Mouse (Mus musculus): Measurements from ENCODE around the gene Mus81. TPM values are rescaled to one million over a fixed set of nuclear protein-coding genes. Genes with fewer than 3 reads are reported as not detected.
"Not testable (repeated sequence)": the region's sequence is repeated elsewhere in the genome, so short reads cannot be mapped to it uniquely, and the experiment has no call there.

The Mus81 gene
- total and polyA plus RNA-seq, 3 experiments, result 18.6 to 38.6 (median 21.6) TPM

- peak; percentile 96 to 98 for DNase-seq
- TF ChIP-seq POLR2A (IDR thresholded peaks at IDR 0.05; ENCODE audit: insufficient read depth, low read depth, low read length), result peak; percentile 98
- TF ChIP-seq EP300 (IDR thresholded peaks at IDR 0.05; ENCODE audit: insufficient read depth, low read depth, low read length), result peak; percentile 73
- no peak for TF ChIP-seq CTCF (IDR thresholded peaks at IDR 0.05)
- under 1% methylated on average over 62 of the region's 62 CpGs for WGBS
- H3K9ac ChIP-seq (ENCODE audit: low read depth, low read length), result peak within 1 kb of the TSS; percentile 88
- intact Hi-C loops (cut with DNase I), result loop anchor here (2.0 kb wide), 1 partner anchor 20 kb away; the partner anchor contains the start of gene Snx32
- peaks cover 2% of the 10 kb centered on the region; the same call in 1 of the 2 replicates for H3K4me1 ChIP-seq (ENCODE audit: control insufficient read depth, insufficient read depth, low read length)
- H3K4me3 ChIP-seq, result peak within 1 kb of the TSS; percentile 91
- H3K36me3 ChIP-seq (ENCODE audit: control insufficient read depth, insufficient read depth, low read length), result peaks cover 14% of the 10 kb centered on the region
- no peaks in the 10 kb centered on the region for H3K27me3 ChIP-seq (ENCODE audit: control insufficient read depth, insufficient read depth, low read length)
- H3K79me2 ChIP-seq (replicated peaks; ENCODE audit: control insufficient read depth, insufficient read depth, low read length), result 0 out of 2 replicates have a peak, but pooled peaks cover 5% of the 10 kb centered on the region
- peak within 1 kb of the TSS; percentile 98 for H3K27ac ChIP-seq
Measured at GRCm38 (mm10) chr19:5490313-5490897, 2.2 kb upstream of the Mus81 start, which contains the start of gene Cfl1. TSS of gene Cfl1 (plus strand) at chr19:5490455.

- peak in 1 of 2 experiments; percentile 21 for DNase-seq
- intact Hi-C loops (cut with DNase I), result loop anchor here (2.0 kb wide), 2 partner anchors 21 to 101 kb away; partner anchors contain the start of genes Sart1 and Snx32
- not testable (repeated sequence) for H3K4me1 ChIP-seq (ENCODE audit: control insufficient read depth, insufficient read depth, low read length); H3K27me3 ChIP-seq (ENCODE audit: control insufficient read depth, insufficient read depth, low read length); H3K9ac ChIP-seq (ENCODE audit: low read depth, low read length); H3K79me2 ChIP-seq (replicated peaks; ENCODE audit: control insufficient read depth, insufficient read depth, low read length)
- peak overlapping the region; percentile 98 for H3K27ac ChIP-seq
- peaks cover 14% of the 10 kb centered on the region for H3K36me3 ChIP-seq (ENCODE audit: control insufficient read depth, insufficient read depth, low read length)
- peak overlapping the region; percentile 61 for H3K4me3 ChIP-seq
- WGBS, result 27% methylated on average over 10 of the region's 10 CpGs
Measured at GRCm38 (mm10) chr19:5489721-5490120, 1.5 kb upstream of the Mus81 start.

GRCm38 (mm10) chr19:5488878-5489571, 823 bp upstream of the Mus81 start:
- Histone ChIP-seq H3K9ac (ENCODE audit: low read depth, low read length) (peak overlapping the region; percentile 66), H3K36me3 (ENCODE audit: control insufficient read depth, insufficient read depth, low read length) (peaks cover 12% of the 10 kb centered on the region), H3K4me1 (ENCODE audit: control insufficient read depth, insufficient read depth, low read length) (peaks cover 2% of the 10 kb centered on the region; the same call in 1 of the 2 replicates), H3K27me3 (ENCODE audit: control insufficient read depth, insufficient read depth, low read length) (no peaks in the 10 kb centered on the region), H3K4me3 (peak overlapping the region; percentile 61), H3K27ac (peak overlapping the region; percentile 98), H3K79me2 (replicated peaks; ENCODE audit: control insufficient read depth, insufficient read depth, low read length) (0 out of 2 replicates have a peak, but pooled peaks cover 4% of the 10 kb centered on the region)
- WGBS, result under 1% methylated on average over 26 of the region's 26 CpGs
- intact Hi-C loops (cut with DNase I), result loop anchor here (1.0 to 2.0 kb wide), 2 partner anchors 64 to 100 kb away; partner anchors contain the start of genes AI837181 and Sart1
- TF ChIP-seq POLR2A (IDR thresholded peaks at IDR 0.05; ENCODE audit: insufficient read depth, low read depth, low read length), result peak; percentile 95
- no peak; the same call in 1 of the 2 replicates for TF ChIP-seq EP300 (IDR thresholded peaks at IDR 0.05; ENCODE audit: insufficient read depth, low read depth, low read length)
- TF ChIP-seq CTCF (IDR thresholded peaks at IDR 0.05), result no peak
- peak; percentile 96 to 98 for DNase-seq

GRCm38 (mm10) chr19:5486771-5487170, 1.4 kb downstream of the Mus81 start:
- Histone ChIP-seq H3K36me3 (ENCODE audit: control insufficient read depth, insufficient read depth, low read length) (peaks cover under 1% of the 10 kb centered on the region; the same call in 1 of the 2 replicates), H3K27me3 (ENCODE audit: control insufficient read depth, insufficient read depth, low read length) (no peaks in the 10 kb centered on the region), H3K27ac (no peak overlapping the region; the same call in 1 of the 2 replicates), H3K79me2 (replicated peaks; ENCODE audit: control insufficient read depth, insufficient read depth, low read length) (no peaks in the 10 kb centered on the region), H3K4me1 (ENCODE audit: control insufficient read depth, insufficient read depth, low read length) (peaks cover 2% of the 10 kb centered on the region; the same call in 1 of the 2 replicates), H3K4me3 (no peak overlapping the region), H3K9ac (ENCODE audit: low read depth, low read length) (no peak overlapping the region)
- no peak for DNase-seq
- intact Hi-C loops (cut with DNase I), result loop anchor here (1.0 to 2.0 kb wide), 4 partner anchors 13 to 120 kb away; partner anchors contain the start of genes Banf1, Efemp2, Eif1ad and Fibp
- no peak for TF ChIP-seq CTCF (IDR thresholded peaks at IDR 0.05)
- TF ChIP-seq POLR2A (IDR thresholded peaks at IDR 0.05; ENCODE audit: insufficient read depth, low read depth, low read length), result no peak
- TF ChIP-seq EP300 (IDR thresholded peaks at IDR 0.05; ENCODE audit: insufficient read depth, low read depth, low read length), result no peak
- 67% methylated on average over 4 of the region's 4 CpGs for WGBS

GRCm38 (mm10) chr19:5486286-5486685, 1.9 kb downstream of the Mus81 start:
- no peak for TF ChIP-seq POLR2A (IDR thresholded peaks at IDR 0.05; ENCODE audit: insufficient read depth, low read depth, low read length)
- TF ChIP-seq CTCF (IDR thresholded peaks at IDR 0.05), result no peak
- TF ChIP-seq EP300 (IDR thresholded peaks at IDR 0.05; ENCODE audit: insufficient read depth, low read depth, low read length), result no peak
- H3K4me3 ChIP-seq, result no peak overlapping the region
- H3K9ac ChIP-seq (ENCODE audit: low read depth, low read length), result no peak overlapping the region
- intact Hi-C loops (cut with DNase I), result loop anchor here (2.0 kb wide), 3 partner anchors 25 to 119 kb away; partner anchors contain the start of genes Banf1, Eif1ad and Fibp
- peaks cover 2% of the 10 kb centered on the region; the same call in 1 of the 2 replicates for H3K4me1 ChIP-seq (ENCODE audit: control insufficient read depth, insufficient read depth, low read length)
- 80% methylated on average over 8 of the region's 8 CpGs for WGBS
- no peaks in the 10 kb centered on the region for H3K79me2 ChIP-seq (replicated peaks; ENCODE audit: control insufficient read depth, insufficient read depth, low read length)
- DNase-seq, result peak in 1 of 2 experiments; percentile 22
- H3K27ac ChIP-seq, result no peak overlapping the region
- no peaks in the 10 kb centered on the region for H3K27me3 ChIP-seq (ENCODE audit: control insufficient read depth, insufficient read depth, low read length)
- H3K36me3 ChIP-seq (ENCODE audit: control insufficient read depth, insufficient read depth, low read length), result no peaks in the 10 kb centered on the region
